Mouse (Mus musculus): ENCODE data around the gene Ccr8. TPM values are rescaled to one million over a fixed set of nuclear protein-coding genes. Genes with fewer than 3 reads are reported as not detected.
A peak's percentile ranks its signal among the peaks of the same experiment; 100 is the strongest.

The Ccr8 gene
- total and polyA plus RNA-seq, 3 experiments = not detected

- 0 out of 4 replicates have a peak, but pooled peaks cover 0 to 3% of the 10 kb centered on the region in 2 experiments for H3K4me1 ChIP-seq (ENCODE audit: control insufficient read depth in 1 of 2, insufficient read depth in 2 of 2, low read length in 2 of 2)
- no peak overlapping the region for H3K9ac ChIP-seq (ENCODE audit: control insufficient read depth, low read depth, low read length, poor library complexity, severe bottlenecking)
- peaks cover 16% of the 10 kb centered on the region for H3K79me2 ChIP-seq (ENCODE audit: control insufficient read depth, insufficient read depth, low read length, poor library complexity)
- peaks cover 7 to 10% of the 10 kb centered on the region in 2 experiments for H3K36me3 ChIP-seq (ENCODE audit: control insufficient read depth in 1 of 2, insufficient read depth in 2 of 2, low read length in 2 of 2)
- H3K27ac ChIP-seq (ENCODE audit: control insufficient read depth, low read depth, low read length) = no peak overlapping the region
- no peak for TF ChIP-seq USF2 (IDR thresholded peaks at IDR 0.05; ENCODE audit: borderline replicate concordance in 1 of 2, insufficient read depth in 1 of 2, low read depth in 1 of 2, low read length in 2 of 2)
- no peaks in the 10 kb centered on the region for H3K27me3 ChIP-seq (ENCODE audit: control insufficient read depth in 1 of 2, insufficient read depth in 2 of 2, low read length in 2 of 2)
- peak; percentile 15 for DNase-seq (ENCODE audit: low read depth, low spot score)
- no peak overlapping the region for H3K4me3 ChIP-seq (ENCODE audit: control insufficient read depth in 1 of 2, insufficient read depth in 1 of 2, low read depth in 2 of 2, low read length in 2 of 2)
- H3K9me3 ChIP-seq (replicated peaks; ENCODE audit: insufficient read depth, low read length) = no peaks in the 10 kb centered on the region
Observed at GRCm38 (mm10) chr9:120133755-120134475, 42.0 kb downstream of the Ccr8 start.

GRCm38 (mm10) chr9:120134529-120135160 is 42.7 kb downstream of the Ccr8 start:
- no peak overlapping the region for H3K27ac ChIP-seq (ENCODE audit: control insufficient read depth, low read depth, low read length)
- peaks cover 8% of the 10 kb centered on the region for H3K79me2 ChIP-seq (ENCODE audit: control insufficient read depth, insufficient read depth, low read length, poor library complexity)
- no peak overlapping the region for H3K4me3 ChIP-seq (ENCODE audit: control insufficient read depth in 1 of 2, insufficient read depth in 1 of 2, low read depth in 2 of 2, low read length in 2 of 2)

DNA sequence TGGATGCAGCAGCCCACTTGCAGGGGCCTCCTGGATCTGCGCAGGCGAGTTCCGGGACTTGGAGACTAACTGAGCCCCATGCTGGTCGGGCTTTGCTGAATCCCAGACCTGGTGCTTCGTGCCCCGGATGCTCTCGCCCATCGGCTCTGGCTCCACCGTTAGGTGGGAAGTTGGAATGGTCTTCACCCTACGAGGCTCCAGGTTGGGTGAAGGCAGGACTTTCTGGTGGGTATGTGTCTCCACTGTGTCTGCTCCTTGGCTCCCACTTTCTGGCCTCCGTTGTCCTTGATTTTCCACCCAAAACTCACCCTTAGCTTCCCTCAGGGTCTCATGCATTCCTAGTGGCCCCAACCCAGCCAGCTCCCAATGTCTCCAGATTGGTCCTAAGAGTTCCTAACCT is 43.5 kb downstream of the Ccr8 start:
- Histone ChIP-seq H3K36me3 (ENCODE audit: control insufficient read depth in 1 of 2, insufficient read depth in 2 of 2, low read length in 2 of 2) (no peaks in the 10 kb centered on the region; a peak in 1 of 4 replicates), H3K4me3 (ENCODE audit: control insufficient read depth in 1 of 2, insufficient read depth in 1 of 2, low read depth in 2 of 2, low read length in 2 of 2) (no peak overlapping the region), H3K27me3 (ENCODE audit: control insufficient read depth in 1 of 2, insufficient read depth in 2 of 2, low read length in 2 of 2) (no peaks in the 10 kb centered on the region; a peak in 1 of 4 replicates), H3K9me3 (replicated peaks; ENCODE audit: insufficient read depth, low read length) (no peaks in the 10 kb centered on the region), H3K9ac (ENCODE audit: control insufficient read depth, low read depth, low read length, poor library complexity, severe bottlenecking) (no peak overlapping the region), H3K79me2 (ENCODE audit: control insufficient read depth, insufficient read depth, low read length, poor library complexity) (peaks cover 1% of the 10 kb centered on the region; the same call in 1 of the 2 replicates), H3K27ac (ENCODE audit: control insufficient read depth, low read depth, low read length) (no peak overlapping the region), H3K4me1 (ENCODE audit: control insufficient read depth in 1 of 2, insufficient read depth in 2 of 2, low read length in 2 of 2) (no peaks in the 10 kb centered on the region)
- TF ChIP-seq SMC3 (IDR thresholded peaks at IDR 0.05; ENCODE audit: low read depth, low read length) = no peak
- no peak for TF ChIP-seq UBTF (IDR thresholded peaks at IDR 0.05; ENCODE audit: borderline replicate concordance, insufficient read depth, low read depth, low read length)
- no peak for TF ChIP-seq ZMIZ1 (IDR thresholded peaks at IDR 0.05; ENCODE audit: low read depth, low read length)
- TF ChIP-seq ZKSCAN1 (IDR thresholded peaks at IDR 0.05; ENCODE audit: low read depth, low read length) = no peak
- no peak for TF ChIP-seq ZC3H11A (IDR thresholded peaks at IDR 0.05; ENCODE audit: low read depth, low read length)
- no peak for TF ChIP-seq NRF1 (IDR thresholded peaks at IDR 0.05; ENCODE audit: insufficient read depth, low read depth, low read length, poor library complexity, severe bottlenecking)
- TF ChIP-seq POLR2A (IDR thresholded peaks at IDR 0.05; ENCODE audit: control insufficient read depth in 1 of 2, insufficient read depth in 1 of 2, low read depth in 1 of 2, low read length in 2 of 2, poor library complexity in 1 of 2) = no peak
- TF ChIP-seq ZNF384 (IDR thresholded peaks at IDR 0.05; ENCODE audit: low read depth, low read length) = no peak
- no peak for TF ChIP-seq RCOR1 (IDR thresholded peaks at IDR 0.05; ENCODE audit: low read depth, low read length)
- no peak for TF ChIP-seq POLR2AphosphoS2 (IDR thresholded peaks at IDR 0.05; ENCODE audit: low read length)
- no peak for TF ChIP-seq GATA1 (IDR thresholded peaks at IDR 0.05; ENCODE audit: low read depth, low read length)
- TF ChIP-seq NELFE (IDR thresholded peaks at IDR 0.05; ENCODE audit: low read depth, low read length) = no peak
- no peak for TF ChIP-seq USF2 (IDR thresholded peaks at IDR 0.05; ENCODE audit: borderline replicate concordance in 1 of 2, insufficient read depth in 1 of 2, low read depth in 1 of 2, low read length in 2 of 2)
- no peak for DNase-seq (ENCODE audit: low read depth, low spot score)

More at GRCm38 (mm10) chr9:120134529-120135160, 42.7 kb downstream of the Ccr8 start:
- H3K4me1 ChIP-seq (ENCODE audit: control insufficient read depth in 1 of 2, insufficient read depth in 2 of 2, low read length in 2 of 2) = 0 out of 4 replicates have a peak, but pooled peaks cover 0 to 3% of the 10 kb centered on the region in 2 experiments
- no peak for TF ChIP-seq MYC (IDR thresholded peaks at IDR 0.05; ENCODE audit: low read depth, low read length)
- no peak for TF ChIP-seq POLR2A (IDR thresholded peaks at IDR 0.05; ENCODE audit: control insufficient read depth in 1 of 2, insufficient read depth in 1 of 2, low read depth in 1 of 2, low read length in 2 of 2, poor library complexity in 1 of 2)
- TF ChIP-seq SMC3 (IDR thresholded peaks at IDR 0.05; ENCODE audit: low read depth, low read length) = no peak
- no peak for TF ChIP-seq NELFE (IDR thresholded peaks at IDR 0.05; ENCODE audit: low read depth, low read length)
- no peak for TF ChIP-seq SIN3A (IDR thresholded peaks at IDR 0.05; ENCODE audit: low read length)
- TF ChIP-seq MAX (IDR thresholded peaks at IDR 0.05; ENCODE audit: low read length) = no peak
- no peak for TF ChIP-seq MYB (IDR thresholded peaks at IDR 0.05; ENCODE audit: low read depth, low read length)
- TF ChIP-seq MEF2A (IDR thresholded peaks at IDR 0.05; ENCODE audit: extremely low read depth, insufficient replicate concordance, low read depth, low read length, poor library complexity, severe bottlenecking) = no peak
- TF ChIP-seq TAL1 (IDR thresholded peaks at IDR 0.05; ENCODE audit: low read length) = no peak
- TF ChIP-seq GATA1 (IDR thresholded peaks at IDR 0.05; ENCODE audit: low read depth, low read length) = no peak
- TF ChIP-seq ETS1 (IDR thresholded peaks at IDR 0.05; ENCODE audit: low read depth, low read length) = no peak
- TF ChIP-seq POLR2AphosphoS2 (IDR thresholded peaks at IDR 0.05; ENCODE audit: low read length) = no peak
- TF ChIP-seq TCF12 (IDR thresholded peaks at IDR 0.05; ENCODE audit: low read depth, low read length) = no peak
- TF ChIP-seq ZKSCAN1 (IDR thresholded peaks at IDR 0.05; ENCODE audit: low read depth, low read length) = no peak
- no peak for TF ChIP-seq EP300 (IDR thresholded peaks at IDR 0.05; ENCODE audit: low read depth in 1 of 2, low read length in 2 of 2)
- no peak for TF ChIP-seq GABPA (IDR thresholded peaks at IDR 0.05; ENCODE audit: low read depth, low read length)
- TF ChIP-seq ZC3H11A (IDR thresholded peaks at IDR 0.05; ENCODE audit: low read depth, low read length) = no peak
- TF ChIP-seq CHD1 (IDR thresholded peaks at IDR 0.05; ENCODE audit: low read depth, low read length) = no peak
- no peak for TF ChIP-seq ELF1 (IDR thresholded peaks at IDR 0.05; ENCODE audit: low read depth, low read length)
- peaks cover 5% of the 10 kb centered on the region in 2 experiments for H3K36me3 ChIP-seq (ENCODE audit: control insufficient read depth in 1 of 2, insufficient read depth in 2 of 2, low read length in 2 of 2)
- H3K27me3 ChIP-seq (ENCODE audit: control insufficient read depth in 1 of 2, insufficient read depth in 2 of 2, low read length in 2 of 2) = no peaks in the 10 kb centered on the region; a peak in 1 of 4 replicates
- no peak for DNase-seq (ENCODE audit: low read depth, low spot score)
- H3K9me3 ChIP-seq (replicated peaks; ENCODE audit: insufficient read depth, low read length) = no peaks in the 10 kb centered on the region
- no peak overlapping the region for H3K9ac ChIP-seq (ENCODE audit: control insufficient read depth, low read depth, low read length, poor library complexity, severe bottlenecking)

All from MEL (cell line).